Comparison of ENCODE assay signal across 12 mouse cellular contexts in genomic region chr6:14897028-14897427, GRCm38 (mm10). TPM values are rescaled to one million over a fixed set of nuclear protein-coding genes. Genes with fewer than 3 reads are reported as not detected.
DNase-seq lines count a peak whose midpoint lies in the region; ATAC-seq and TF ChIP-seq lines count a peak whose summit lies in the region.
"Had no signal": no experiment of that assay in that cellular context is flagged by ENCODE, and none has a peak within 500 bp of the region (broad histone marks: within the 10 kb centered on the region; RNA-seq: fewer than 3 reads in every experiment).

No protein-coding gene starts in this region.

- no peaks in the 10 kb centered on the region for H3K36me3 ChIP-seq in hindbrain, embryonic 11.5 days (ENCODE audit: control insufficient read depth, insufficient read depth, low read length)
- no peaks in the 10 kb centered on the region for H3K36me3 ChIP-seq in hindbrain, embryonic 16.5 days (ENCODE audit: control insufficient read depth, insufficient read depth, low read length)
- H3K36me3 ChIP-seq in midbrain, postnatal 0 days (ENCODE audit: insufficient read depth, low read length), result no peaks in the 10 kb centered on the region
- no peaks in the 10 kb centered on the region for H3K36me3 ChIP-seq in midbrain, embryonic 13.5 days
- H3K36me3 ChIP-seq: liver, embryonic 15.5 days; stomach, embryonic 15.5 days had no signal

- peak; percentile 43 for DNase-seq in hindbrain, embryonic 11.5 days (ENCODE audit: low spot score)
- peak; percentile 57 for DNase-seq in midbrain, postnatal 0 days (ENCODE audit: low spot score)
- DNase-seq in hindlimb bud, embryonic 11.5 days (ENCODE audit: extremely low spot score, low read depth, low spot score), result peak; percentile 49
- no peak for DNase-seq in testis, postnatal 10 days (ENCODE audit: low spot score)
- DNase-seq in thymus, adult 18-20 months, result no peak
- DNase-seq: kidney, adult 9 months; right cerebral cortex, postnatal 4 days had no signal

- 4% methylated on average over 2 of the region's 2 CpGs for WGBS in hindbrain, embryonic 11.5 days
- 0% methylated on average over 2 of the region's 2 CpGs for WGBS in hindbrain, embryonic 16.5 days
- 3% methylated on average over 2 of the region's 2 CpGs for WGBS in midbrain, postnatal 0 days
- 3% methylated on average over 2 of the region's 2 CpGs for WGBS in midbrain, embryonic 13.5 days

- no peak overlapping the region for H3K27ac ChIP-seq in hindbrain, embryonic 11.5 days (ENCODE audit: low read depth, low read length)
- no peak overlapping the region for H3K27ac ChIP-seq in hindbrain, embryonic 16.5 days (ENCODE audit: low read depth, low read length)
- H3K27ac ChIP-seq in midbrain, postnatal 0 days (ENCODE audit: low read depth, low read length), result no peak overlapping the region
- no peak overlapping the region for H3K27ac ChIP-seq in midbrain, embryonic 13.5 days
- H3K27ac ChIP-seq: liver, embryonic 15.5 days; stomach, embryonic 15.5 days had no signal

- H3K27me3 ChIP-seq in hindbrain, embryonic 11.5 days (ENCODE audit: control insufficient read depth, insufficient read depth, low read length), result no peaks in the 10 kb centered on the region
- peaks cover 3% of the 10 kb centered on the region for H3K27me3 ChIP-seq in hindbrain, embryonic 16.5 days (replicated peaks; ENCODE audit: control insufficient read depth, insufficient read depth, low read length)
- H3K27me3 ChIP-seq in midbrain, postnatal 0 days (ENCODE audit: insufficient read depth, low read length), result 0 out of 2 replicates have a peak, but pooled peaks cover 7% of the 10 kb centered on the region
- H3K27me3 ChIP-seq in midbrain, embryonic 13.5 days, result no peaks in the 10 kb centered on the region
- H3K27me3 ChIP-seq: stomach, embryonic 15.5 days had no signal

- ATAC-seq in hindbrain, embryonic 11.5 days (ENCODE audit: low FRiP score), result no peak
- no peak for ATAC-seq in hindbrain, embryonic 16.5 days
- no peak for ATAC-seq in midbrain, postnatal 0 days (ENCODE audit: low FRiP score)
- ATAC-seq in midbrain, embryonic 13.5 days, result no peak
- ATAC-seq: forebrain, embryonic 16.5 days had no signal

- no peak overlapping the region for H3K4me3 ChIP-seq in hindbrain, embryonic 11.5 days (ENCODE audit: low read depth, low read length)
- no peak overlapping the region for H3K4me3 ChIP-seq in hindbrain, embryonic 16.5 days (ENCODE audit: low read length)
- H3K4me3 ChIP-seq in midbrain, postnatal 0 days (ENCODE audit: low read depth, low read length), result no peak overlapping the region
- no peak overlapping the region for H3K4me3 ChIP-seq in midbrain, embryonic 13.5 days (replicated peaks)
- H3K4me3 ChIP-seq: liver, embryonic 15.5 days; stomach, embryonic 15.5 days had no signal

- TF ChIP-seq CTCF in midbrain, postnatal 0 days (IDR thresholded peaks at IDR 0.05), result peak; percentile 78

- H3K9ac ChIP-seq in hindbrain, embryonic 11.5 days (ENCODE audit: low read depth, low read length), result no peak overlapping the region
- H3K9ac ChIP-seq in hindbrain, embryonic 16.5 days (ENCODE audit: low read depth, low read length), result no peak overlapping the region
- no peak overlapping the region for H3K9ac ChIP-seq in midbrain, postnatal 0 days (replicated peaks; ENCODE audit: low read length, poor library complexity, severe bottlenecking)
- H3K9ac ChIP-seq in midbrain, embryonic 13.5 days (replicated peaks), result no peak overlapping the region
- H3K9ac ChIP-seq: liver, embryonic 15.5 days; stomach, embryonic 15.5 days had no signal

- peaks cover 8% of the 10 kb centered on the region for H3K4me1 ChIP-seq in hindbrain, embryonic 11.5 days (replicated peaks; ENCODE audit: control insufficient read depth, insufficient read depth, low read length)
- H3K4me1 ChIP-seq in hindbrain, embryonic 16.5 days (ENCODE audit: control insufficient read depth, insufficient read depth, low read depth, low read length), result peaks cover 19% of the 10 kb centered on the region
- H3K4me1 ChIP-seq in midbrain, postnatal 0 days (ENCODE audit: insufficient read depth, low read length), result no peaks in the 10 kb centered on the region; the same call in 1 of the 2 replicates
- peaks cover 36% of the 10 kb centered on the region for H3K4me1 ChIP-seq in midbrain, embryonic 13.5 days (replicated peaks)

- no peak overlapping the region for H3K4me2 ChIP-seq in hindbrain, embryonic 11.5 days (replicated peaks; ENCODE audit: low read depth, low read length)
- no peak overlapping the region for H3K4me2 ChIP-seq in hindbrain, embryonic 16.5 days (ENCODE audit: low read length)
- no peak overlapping the region for H3K4me2 ChIP-seq in midbrain, postnatal 0 days (ENCODE audit: low read depth, low read length, poor library complexity, severe bottlenecking)
- H3K4me2 ChIP-seq in midbrain, embryonic 13.5 days (replicated peaks), result no peak overlapping the region
- H3K4me2 ChIP-seq: liver, embryonic 15.5 days; stomach, embryonic 15.5 days had no signal

- H3K9me3 ChIP-seq in hindbrain, embryonic 11.5 days (ENCODE audit: control insufficient read depth, low read length), result no peaks in the 10 kb centered on the region
- H3K9me3 ChIP-seq in hindbrain, embryonic 16.5 days (ENCODE audit: control insufficient read depth, low read length), result no peaks in the 10 kb centered on the region
- no peaks in the 10 kb centered on the region for H3K9me3 ChIP-seq in midbrain, postnatal 0 days (ENCODE audit: low read length)
- no peaks in the 10 kb centered on the region for H3K9me3 ChIP-seq in midbrain, embryonic 13.5 days
- H3K9me3 ChIP-seq: liver, embryonic 15.5 days; stomach, embryonic 15.5 days had no signal

RNA-seq across cellular contexts. Expression of gene Foxp2, which starts 4.1 kb away (rescaled TPM):
- polyA plus RNA-seq in hindbrain, embryonic 11.5 days (2014; fragmentation: Nextera tagmentation; extraction: Ambion mirVana), result 26.4 and 35.6 TPM in 2 replicates
- 35.3 and 50.1 TPM in 2 replicates for polyA plus RNA-seq in hindbrain, embryonic 16.5 days (2015; fragmentation: Nextera tagmentation; extraction: Ambion mirVana)
- 103 and 113 TPM in 2 replicates for total RNA-seq in midbrain, postnatal 0 days (2014; rRNA removed)
- polyA plus RNA-seq in midbrain, postnatal 0 days (2015; fragmentation: Nextera tagmentation; extraction: Ambion mirVana), result 69.5 and 71.4 TPM in 2 replicates
- 56.7 and 71.6 TPM in 2 replicates for polyA plus RNA-seq in midbrain, embryonic 13.5 days (2015; fragmentation: Nextera tagmentation; extraction: Ambion mirVana)

Comparison
In these comparisons a context has a peak if more than half of its experiments do, and no peak if none do; other contexts are left out.
1. DNase-seq: peak in hindbrain, embryonic 11.5 days (single experiment), midbrain, postnatal 0 days (single experiment) and hindlimb bud, embryonic 11.5 days (single experiment); none in testis, postnatal 10 days (single experiment) and thymus, adult 18-20 months (0 of 2).